Mouse (Mus musculus) heart, embryonic 12.5 days (tissue): ENCODE results near the gene Mgea5. TPM values are rescaled to one million over a fixed set of nuclear protein-coding genes. Genes with fewer than 3 reads are reported as not detected.

Experiments used
- ATAC-seq: fragments of 200-750 bp; cut with Nextera tagmentation; 2 replicates; pipeline ENCODE4 v1.8.0; 2017; ENCODE audit warnings: moderate TSS enrichment, moderate library complexity; ENCODE audit not compliant: insufficient number of reproducible peaks, low FRiP score
- H3K27ac ChIP-seq: fragments of 300-500 bp; sonication (generic); 2 replicates; pipeline ENCODE4 v1.5.1; 2016; ENCODE audit warnings: mild to moderate bottlenecking, moderate library complexity; ENCODE audit not compliant: poor library complexity, severe bottlenecking
- H3K27me3 ChIP-seq: fragments of 300-500 bp; sonication (generic); replicated peaks from 2 replicates; pipeline ENCODE4 v1.6.1; 2016; ENCODE audit warnings: mild to moderate bottlenecking, moderate library complexity
- H3K36me3 ChIP-seq: fragments of 300-500 bp; sonication (generic); 2 replicates; pipeline ENCODE4 v1.6.1; 2016; ENCODE audit warnings: mild to moderate bottlenecking, moderate library complexity
- H3K4me1 ChIP-seq: fragments of 300-500 bp; sonication (generic); replicated peaks from 2 replicates; pipeline ENCODE4 v1.6.1; 2016; ENCODE audit warnings: mild to moderate bottlenecking
- H3K4me2 ChIP-seq: fragments of 300-500 bp; sonication (generic); 2 replicates; pipeline ENCODE4 v1.6.1; 2016; ENCODE audit warnings: mild to moderate bottlenecking, moderate library complexity
- H3K4me3 ChIP-seq: fragments of 300-500 bp; sonication (generic); 2 replicates; pipeline ENCODE4 v1.5.1; 2016; ENCODE audit warnings: mild to moderate bottlenecking
- H3K9ac ChIP-seq: fragments of 300-500 bp; sonication (generic); 2 replicates; pipeline ENCODE4 v1.6.1; 2016; ENCODE audit warnings: mild to moderate bottlenecking, moderate library complexity
- H3K9me3 ChIP-seq: fragments of 300-500 bp; sonication (generic); replicated peaks from 2 replicates; pipeline ENCODE4 v1.6.1; 2016; ENCODE audit warnings: mild to moderate bottlenecking, moderate library complexity
- WGBS: fragments of 180-500 bp; shearing (Covaris S2); methylation state at CpG from one replicate; pipeline ENCODE4 v1.1.7; 2016; 5-methylcytosine and 5-hydroxymethylcytosine counted together
- polyA plus RNA-seq: library from polyadenylated mRNA; unstranded; fragments of >200 nt; fragmentation: Nextera tagmentation; extraction: Ambion mirVana; gene quantifications from 2 replicates; pipeline ENCODE4 v1.2.1, GENCODE M21; 2016

Mgea5 gene
- polyA plus RNA-seq, 1 experiment from 2014 or later, result 51.7 TPM

DNA sequence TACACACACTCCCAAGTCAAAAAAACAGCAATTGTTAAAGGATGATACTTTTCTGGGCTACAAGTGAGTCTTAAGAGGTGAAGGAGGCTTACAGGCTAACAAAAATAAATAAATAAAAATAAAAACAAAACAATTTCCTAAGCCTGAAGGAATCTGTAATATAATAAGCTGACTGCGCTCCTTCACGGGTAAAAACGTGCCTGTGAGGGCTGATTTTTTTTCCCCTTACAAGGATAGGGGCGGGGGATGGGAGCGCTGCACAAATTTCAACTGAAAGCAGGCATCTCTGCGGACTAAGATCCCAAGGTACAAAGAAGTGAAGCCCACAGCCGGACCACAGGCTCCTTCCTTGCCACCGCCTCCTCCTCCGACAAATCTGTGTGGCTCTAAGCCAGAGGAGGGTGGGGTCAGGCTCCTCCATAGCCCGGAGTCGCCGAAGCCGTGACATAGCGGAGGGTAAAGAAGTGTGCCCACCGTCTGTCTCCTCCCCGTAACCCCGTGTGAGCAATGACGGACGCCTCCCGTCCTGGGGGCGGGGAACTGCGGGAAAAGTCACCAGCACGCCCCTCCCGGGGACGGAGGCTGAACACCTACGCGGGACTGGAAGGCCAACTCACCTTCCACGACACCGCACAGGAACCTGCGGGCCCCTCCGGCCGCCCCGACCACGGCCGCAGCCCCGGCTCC, 1.2 kb downstream of the Mgea5 start:
- Histone ChIP-seq H3K4me3 (peak overlapping the region; percentile 76), H3K27ac (peak overlapping the region; percentile 98), H3K4me1 (peaks cover 24% of the 10 kb centered on the region), H3K9ac (peak overlapping the region; percentile 92), H3K36me3 (peaks cover 34% of the 10 kb centered on the region), H3K27me3 (no peaks in the 10 kb centered on the region), H3K9me3 (no peaks in the 10 kb centered on the region), H3K4me2 (peak overlapping the region; percentile 75)
- under 1% methylated on average over 36 of the region's 36 CpGs for WGBS
- ATAC-seq, result peak; percentile 76

DNA sequence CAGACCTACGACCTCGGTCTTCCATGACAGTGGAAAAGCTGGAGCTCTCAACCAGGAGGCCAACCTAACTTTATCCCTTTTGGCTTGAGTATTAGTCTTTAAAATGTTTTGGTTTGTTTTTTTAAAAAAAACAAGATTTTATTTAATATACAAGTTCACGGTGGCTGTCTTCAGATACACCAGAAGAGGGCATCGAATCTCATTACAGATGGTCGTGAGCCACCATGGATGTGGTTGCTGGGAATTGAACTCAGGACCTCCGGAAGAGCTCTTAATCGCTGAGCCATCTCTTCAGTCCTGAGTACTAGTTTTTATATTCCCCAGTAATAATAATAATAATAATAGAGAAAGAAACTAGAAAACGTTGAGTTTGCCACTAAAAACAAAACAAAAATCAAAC, 2.0 kb downstream of the Mgea5 start:
- 60% methylated on average over 8 of the region's 8 CpGs for WGBS
- peak overlapping the region; percentile 75 for H3K4me2 ChIP-seq
- H3K27me3 ChIP-seq, result no peaks in the 10 kb centered on the region
- H3K27ac ChIP-seq, result no peak overlapping the region
- H3K36me3 ChIP-seq, result peaks cover 40% of the 10 kb centered on the region
- H3K4me3 ChIP-seq, result peak overlapping the region; percentile 76
- ATAC-seq, result no peak
- H3K4me1 ChIP-seq, result peaks cover 24% of the 10 kb centered on the region
- H3K9me3 ChIP-seq, result no peaks in the 10 kb centered on the region
- H3K9ac ChIP-seq, result no peak overlapping the region

DNA sequence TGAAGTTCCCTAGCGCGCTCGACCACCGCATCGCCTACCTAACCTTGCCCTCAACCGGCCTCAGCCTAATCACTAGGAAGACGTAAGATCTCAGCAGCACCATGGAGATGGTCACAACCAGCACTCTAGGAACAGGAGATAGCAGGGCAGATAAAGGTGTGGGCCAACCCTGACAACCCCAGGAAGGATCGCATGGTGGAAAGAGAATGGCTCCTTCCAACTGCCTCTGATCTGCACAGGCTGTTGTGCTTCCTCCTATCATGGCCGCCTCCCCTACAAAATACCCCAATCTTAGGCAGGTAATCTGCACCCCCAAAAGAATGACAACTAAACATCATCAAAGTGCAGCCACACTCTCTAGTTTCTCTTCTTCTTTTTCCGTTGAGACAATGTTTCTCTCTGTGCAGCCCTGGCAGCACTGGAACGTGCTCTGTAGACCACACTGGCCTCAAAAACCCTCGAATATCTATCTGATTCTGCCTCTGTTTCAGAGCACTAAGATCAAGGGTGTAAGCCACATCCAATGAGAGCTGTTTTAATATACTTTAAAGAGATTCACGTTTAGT, 3.2 kb downstream of the Mgea5 start:
- peak overlapping the region; percentile 75 for H3K4me2 ChIP-seq
- H3K4me3 ChIP-seq, result peak overlapping the region; percentile 76
- H3K9me3 ChIP-seq, result no peaks in the 10 kb centered on the region
- H3K36me3 ChIP-seq, result peaks cover 50% of the 10 kb centered on the region
- H3K9ac ChIP-seq, result 0 out of 2 replicates have a peak overlapping the region, but pooled peaks have one; percentile 4
- no peaks in the 10 kb centered on the region for H3K27me3 ChIP-seq
- 79% methylated on average over 13 of the region's 13 CpGs for WGBS
- H3K27ac ChIP-seq, result no peak overlapping the region
- H3K4me1 ChIP-seq, result peaks cover 24% of the 10 kb centered on the region
- ATAC-seq, result no peak

DNA sequence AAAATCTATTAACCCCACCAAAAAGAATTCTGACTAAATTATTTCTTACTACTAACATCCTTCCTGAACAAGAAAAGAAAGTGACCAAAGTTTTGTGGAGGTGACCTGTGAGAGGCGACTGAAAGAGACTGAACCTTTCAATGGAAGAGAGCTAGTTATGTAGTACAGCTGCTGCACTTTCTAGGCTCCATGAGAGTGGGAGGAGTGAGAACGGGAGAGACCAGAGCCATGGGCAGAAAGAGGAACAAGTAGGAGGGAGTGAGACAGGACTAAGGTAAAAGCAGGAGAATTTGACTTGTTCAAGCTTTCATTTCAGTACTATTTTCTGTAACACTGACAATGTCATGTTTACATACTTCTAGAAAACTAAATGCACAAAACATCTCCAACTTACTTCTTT, 8.2 kb downstream of the Mgea5 start:
- Histone ChIP-seq H3K27me3 (no peaks in the 10 kb centered on the region), H3K36me3 (peaks cover 93% of the 10 kb centered on the region), H3K4me2 (no peak overlapping the region), H3K9ac (no peak overlapping the region), H3K27ac (no peak overlapping the region), H3K9me3 (no peaks in the 10 kb centered on the region), H3K4me3 (no peak overlapping the region), H3K4me1 (peaks cover 8% of the 10 kb centered on the region)
- WGBS, result 78% methylated on average over 2 of the region's 2 CpGs
- ATAC-seq, result no peak

DNA sequence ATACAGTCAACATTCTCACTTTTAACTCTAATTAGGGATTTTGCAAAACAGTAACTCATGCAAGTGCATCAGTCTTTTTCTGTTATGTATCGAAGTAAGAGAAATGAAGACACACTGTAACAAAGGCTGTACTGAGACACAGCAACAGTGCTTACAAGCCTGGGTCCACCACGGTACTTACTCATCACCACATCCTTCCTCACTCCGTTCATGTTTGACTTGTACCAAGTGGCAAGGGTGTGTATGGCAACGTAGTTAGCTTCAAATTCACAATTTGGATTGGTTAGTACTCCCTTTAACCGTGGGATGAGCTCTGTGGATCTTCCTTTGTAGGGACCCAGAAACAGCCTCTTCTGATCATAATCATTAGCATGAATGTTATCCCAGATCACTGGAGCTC, 12.1 kb downstream of the Mgea5 start:
- peaks cover 94% of the 10 kb centered on the region for H3K36me3 ChIP-seq
- no peaks in the 10 kb centered on the region for H3K27me3 ChIP-seq
- H3K27ac ChIP-seq, result no peak overlapping the region
- 92% methylated on average over 5 of the region's 5 CpGs for WGBS
- no peak overlapping the region for H3K4me2 ChIP-seq
- H3K9ac ChIP-seq, result no peak overlapping the region
- no peaks in the 10 kb centered on the region for H3K9me3 ChIP-seq
- no peak overlapping the region for H3K4me3 ChIP-seq
- H3K4me1 ChIP-seq, result no peaks in the 10 kb centered on the region
- ATAC-seq, result no peak

DNA sequence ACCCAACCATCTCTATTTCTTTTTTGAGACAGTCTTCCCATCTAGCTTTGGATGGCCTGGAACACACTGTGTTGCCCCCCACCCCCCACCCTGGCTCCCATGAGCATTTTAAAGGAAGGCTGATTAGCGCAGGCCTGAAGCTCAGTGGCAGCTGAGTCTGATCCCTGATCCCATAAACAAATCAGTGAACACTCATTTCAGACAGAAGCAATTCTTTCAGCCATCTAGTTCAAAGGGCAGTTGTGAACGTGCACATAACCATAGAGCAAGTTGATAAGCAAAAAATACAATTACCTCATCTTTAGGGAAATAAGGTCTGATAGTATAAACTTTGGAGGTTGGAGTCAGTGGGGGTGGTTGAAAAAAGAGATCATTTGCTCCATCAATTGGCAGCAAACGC, 22.8 kb downstream of the Mgea5 start:
- no peak overlapping the region for H3K27ac ChIP-seq
- no peaks in the 10 kb centered on the region for H3K9me3 ChIP-seq
- H3K36me3 ChIP-seq, result peaks cover 87% of the 10 kb centered on the region
- H3K9ac ChIP-seq, result no peak overlapping the region
- no peak overlapping the region for H3K4me3 ChIP-seq
- ATAC-seq, result no peak
- H3K4me2 ChIP-seq, result no peak overlapping the region
- H3K27me3 ChIP-seq, result no peaks in the 10 kb centered on the region
- 66% methylated on average over 3 of the region's 3 CpGs for WGBS
- H3K4me1 ChIP-seq, result no peaks in the 10 kb centered on the region

DNA sequence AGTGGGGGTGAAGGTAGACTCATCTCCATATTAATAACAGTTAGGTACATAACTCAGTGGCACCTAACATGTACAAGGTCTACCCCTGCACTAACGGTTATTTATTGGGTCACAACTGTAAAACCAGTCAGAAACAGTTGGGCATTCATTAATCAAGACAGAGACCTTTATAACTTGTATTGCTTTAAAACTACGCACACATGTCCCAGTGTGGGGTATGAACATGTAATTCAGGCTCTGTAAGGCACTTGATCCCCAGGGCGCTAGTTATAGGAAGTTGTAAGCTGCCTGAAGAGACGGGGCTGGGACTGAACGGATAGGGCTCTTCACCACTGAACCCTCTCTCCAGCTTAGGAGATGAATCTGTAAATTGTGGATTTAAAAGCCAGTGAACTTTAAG, 25.0 kb downstream of the Mgea5 start:
- H3K4me1 ChIP-seq, result no peaks in the 10 kb centered on the region
- H3K36me3 ChIP-seq, result peaks cover 91% of the 10 kb centered on the region
- no peak overlapping the region for H3K4me3 ChIP-seq
- 96% methylated on average over 5 of the region's 5 CpGs for WGBS
- no peaks in the 10 kb centered on the region for H3K27me3 ChIP-seq
- no peak overlapping the region for H3K9ac ChIP-seq
- no peak overlapping the region for H3K4me2 ChIP-seq
- H3K27ac ChIP-seq, result no peak overlapping the region
- no peak for ATAC-seq
- no peaks in the 10 kb centered on the region for H3K9me3 ChIP-seq

DNA sequence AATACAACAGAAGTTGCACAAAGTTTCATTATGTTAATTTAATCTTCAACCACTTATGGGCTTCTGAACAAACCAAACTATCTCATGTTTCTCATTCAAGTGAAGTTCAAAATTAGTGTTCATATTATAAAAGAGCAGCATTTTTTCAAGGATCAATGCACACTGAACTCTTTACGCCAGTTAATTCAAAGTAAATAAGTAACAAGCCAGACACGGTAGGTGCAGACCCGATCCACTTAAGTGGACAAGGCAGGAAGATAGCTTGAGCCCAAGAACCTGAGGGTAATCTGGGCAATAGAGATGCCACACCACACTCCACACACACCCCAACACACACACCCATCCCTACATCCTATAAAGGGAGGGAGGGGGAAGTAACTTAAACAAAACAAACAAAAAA, 30.1 kb downstream of the Mgea5 start:
- H3K4me2 ChIP-seq, result no peak overlapping the region
- H3K4me1 ChIP-seq, result peaks cover 8% of the 10 kb centered on the region
- peaks cover 66% of the 10 kb centered on the region for H3K36me3 ChIP-seq
- H3K27me3 ChIP-seq, result no peaks in the 10 kb centered on the region
- no peak overlapping the region for H3K9ac ChIP-seq
- no peak overlapping the region for H3K27ac ChIP-seq
- H3K9me3 ChIP-seq, result no peaks in the 10 kb centered on the region
- ATAC-seq, result no peak
- 93% methylated on average over 3 of the region's 3 CpGs for WGBS
- H3K4me3 ChIP-seq, result no peak overlapping the region

DNA sequence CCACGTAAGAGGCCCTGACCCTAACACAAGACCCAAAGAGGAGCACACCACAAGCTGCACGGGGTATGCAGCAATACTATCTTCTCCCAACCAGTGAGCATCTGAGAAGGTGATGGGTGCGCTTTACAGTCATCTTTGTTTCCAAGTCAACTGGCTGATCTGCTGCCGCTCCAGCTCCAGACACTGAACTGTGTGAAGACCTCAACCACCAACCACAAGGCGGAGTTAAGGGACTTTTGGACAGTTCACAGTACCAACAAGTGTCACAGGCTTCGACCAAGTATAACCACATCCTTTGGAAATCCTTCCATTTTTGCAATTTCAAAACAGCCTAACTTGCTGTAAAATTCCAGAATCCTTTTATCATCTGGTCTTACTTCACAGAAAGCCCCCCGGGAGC, 31.8 kb downstream of the Mgea5 start:
- no peak overlapping the region for H3K9ac ChIP-seq
- no peak overlapping the region for H3K4me3 ChIP-seq
- no peaks in the 10 kb centered on the region for H3K9me3 ChIP-seq
- peaks cover 21% of the 10 kb centered on the region for H3K4me1 ChIP-seq
- 86% methylated on average over 7 of the region's 7 CpGs for WGBS
- no peaks in the 10 kb centered on the region for H3K27me3 ChIP-seq
- no peak for ATAC-seq
- peaks cover 49% of the 10 kb centered on the region for H3K36me3 ChIP-seq
- no peak overlapping the region for H3K27ac ChIP-seq
- H3K4me2 ChIP-seq, result no peak overlapping the region

DNA sequence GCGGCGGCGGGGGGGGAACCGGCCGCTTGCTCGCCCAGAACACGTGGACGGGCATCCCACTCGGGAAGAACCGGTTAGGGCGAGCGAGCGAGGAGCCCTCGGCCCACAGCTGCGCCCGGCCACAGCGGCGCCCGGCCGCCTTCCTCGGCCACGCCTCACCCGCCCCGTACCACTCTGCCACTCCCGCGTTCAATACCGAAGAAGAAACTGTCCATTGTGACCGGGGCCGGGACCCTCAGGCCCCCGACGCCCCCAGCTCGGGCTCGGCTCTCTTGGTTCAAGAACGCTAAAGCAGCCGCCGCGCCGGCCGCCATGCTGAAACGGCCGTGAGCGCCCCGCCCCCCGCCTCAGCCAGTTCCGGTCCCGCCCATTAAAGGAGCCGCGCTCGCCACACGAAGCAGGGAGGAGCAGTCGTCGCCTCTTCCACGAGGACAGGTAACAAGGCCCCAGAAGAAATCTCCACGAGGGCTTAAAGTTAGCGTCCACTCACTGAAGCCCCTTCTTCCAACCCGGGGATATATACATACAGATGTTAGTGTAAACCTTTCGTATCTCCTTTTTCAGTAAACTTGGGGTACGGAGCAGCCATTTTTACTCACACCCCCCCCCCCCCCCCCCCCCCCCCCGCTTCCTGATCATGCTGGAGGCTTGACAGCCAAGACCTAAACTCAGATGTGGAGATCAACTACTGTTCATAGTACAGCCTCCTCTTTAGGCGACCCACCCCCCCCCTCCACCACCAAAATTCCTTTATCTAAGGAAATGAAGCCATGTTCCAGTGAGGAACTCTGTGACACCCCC, 34.2 kb downstream of the Mgea5 start, which contains the start of gene Npm3:
TSS of gene Npm3 (minus strand) at position 349 of the 801 bp plus-strand sequence.
- H3K4me2 ChIP-seq, result peak within 1 kb of the TSS; percentile 99
- peak within 1 kb of the TSS; percentile 98 for H3K9ac ChIP-seq
- H3K27me3 ChIP-seq, result peaks cover 22% of the 10 kb centered on the region
- no peaks in the 10 kb centered on the region for H3K9me3 ChIP-seq
- peak within 1 kb of the TSS; percentile 99 for H3K4me3 ChIP-seq
- H3K27ac ChIP-seq, result no peak within 1 kb of the TSS
- H3K4me1 ChIP-seq, result peaks cover 41% of the 10 kb centered on the region
- under 1% methylated on average over 57 of the region's 60 CpGs for WGBS
- H3K36me3 ChIP-seq, result peaks cover 25% of the 10 kb centered on the region
- peak; percentile 73 for ATAC-seq

DNA sequence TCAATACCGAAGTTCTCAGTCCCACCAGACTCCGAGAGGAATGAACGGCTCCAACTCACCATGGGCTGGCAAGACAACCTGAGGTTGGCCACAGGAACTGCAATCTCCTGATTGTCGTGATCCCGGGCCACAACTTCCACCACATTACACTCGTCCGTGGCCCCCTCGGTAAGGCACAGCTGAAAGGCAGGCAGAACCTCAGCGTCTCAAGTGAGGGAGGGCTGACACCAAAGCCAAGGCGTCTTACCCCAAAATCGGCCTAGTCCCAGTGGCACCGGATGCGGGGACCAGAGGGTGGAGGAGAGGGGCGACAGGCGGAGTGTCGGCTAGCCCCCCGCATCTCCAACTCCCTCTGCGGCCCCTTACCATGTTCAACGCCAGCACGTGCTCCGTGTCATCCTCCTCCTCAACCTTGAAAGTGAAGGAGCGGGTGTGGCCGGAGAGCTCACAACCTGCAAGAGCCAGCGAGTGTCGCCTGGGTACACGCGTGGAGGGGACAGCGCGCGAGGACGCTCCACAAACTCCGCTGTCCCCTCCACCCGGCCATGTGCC, 34.9 kb downstream of the Mgea5 start:
- H3K4me2 ChIP-seq, result peak overlapping the region; percentile 99
- H3K27me3 ChIP-seq, result peaks cover 28% of the 10 kb centered on the region
- ATAC-seq, result peak; percentile 3; the same call in 1 of the 2 replicates
- peaks cover 41% of the 10 kb centered on the region for H3K4me1 ChIP-seq
- no peaks in the 10 kb centered on the region for H3K9me3 ChIP-seq
- H3K4me3 ChIP-seq, result peak overlapping the region; percentile 99
- no peak overlapping the region for H3K27ac ChIP-seq
- peak overlapping the region; percentile 98 for H3K9ac ChIP-seq
- peaks cover 19% of the 10 kb centered on the region for H3K36me3 ChIP-seq
- under 1% methylated on average over 33 of the region's 33 CpGs for WGBS
